Comparison of ENCODE assay signal across 12 mouse cellular contexts in genomic region chr8:84615666-84616485, GRCm38 (mm10). TPM values are rescaled to one million over a fixed set of nuclear protein-coding genes. Genes with fewer than 3 reads are reported as not detected.
A peak's percentile ranks its signal among the peaks of the same experiment; 100 is the strongest.
DNase-seq lines count a peak whose midpoint lies in the region; ATAC-seq and TF ChIP-seq lines count a peak whose summit lies in the region.
"Had no signal": no experiment of that assay in that cellular context is flagged by ENCODE, and none has a peak within 500 bp of the region (broad histone marks: within the 10 kb centered on the region; RNA-seq: fewer than 3 reads in every experiment).

No protein-coding gene starts in this region.

- no peak for DNase-seq in kidney, postnatal 0 days (ENCODE audit: low spot score)
- no peak for DNase-seq in kidney, adult 11 months
- DNase-seq in embryonic facial prominence, embryonic 11.5 days (ENCODE audit: low spot score): no peak
- DNase-seq in limb, embryonic 10.5 days (ENCODE audit: low spot score): no peak
- no peak for DNase-seq in retina, postnatal 1 day
- DNase-seq in spleen, adult 18-20 months: no peak
- no peak for DNase-seq in thymus, postnatal 4 days
- DNase-seq: adrenal gland, adult 2 months; kidney, postnatal 25 days; lung, postnatal 4 days; thymus, postnatal 36 days had no signal

- H3K36me3 ChIP-seq in kidney, postnatal 0 days (ENCODE audit: insufficient read depth, low read length): no peaks in the 10 kb centered on the region
- H3K36me3 ChIP-seq in embryonic facial prominence, embryonic 11.5 days (replicated peaks; ENCODE audit: control insufficient read depth, insufficient read depth, low read depth, low read length): no peaks in the 10 kb centered on the region
- H3K36me3 ChIP-seq in limb, embryonic 10.5 days: no peaks in the 10 kb centered on the region
- 0 out of 2 replicates have a peak, but pooled peaks cover 7% of the 10 kb centered on the region for H3K36me3 ChIP-seq in neural tube, embryonic 14.5 days (ENCODE audit: control insufficient read depth, insufficient read depth, low read length)

- 39% methylated on average over 22 of the region's 22 CpGs for WGBS in kidney, postnatal 0 days
- 20% methylated on average over 22 of the region's 22 CpGs for WGBS in embryonic facial prominence, embryonic 11.5 days
- 21% methylated on average over 22 of the region's 22 CpGs for WGBS in limb, embryonic 10.5 days
- WGBS in neural tube, embryonic 14.5 days: 32% methylated on average over 22 of the region's 22 CpGs

- H3K4me3 ChIP-seq in kidney, postnatal 0 days (replicated peaks; ENCODE audit: low read depth, low read length): no peak overlapping the region
- H3K4me3 ChIP-seq in embryonic facial prominence, embryonic 11.5 days (ENCODE audit: low read depth, low read length): no peak overlapping the region
- H3K4me3 ChIP-seq in limb, embryonic 10.5 days: peak overlapping the region; percentile 23
- no peak overlapping the region for H3K4me3 ChIP-seq in neural tube, embryonic 14.5 days (ENCODE audit: low read depth, low read length)

- no peak overlapping the region for H3K27ac ChIP-seq in kidney, postnatal 0 days
- H3K27ac ChIP-seq in embryonic facial prominence, embryonic 11.5 days (replicated peaks; ENCODE audit: low read depth, low read length): no peak overlapping the region
- peak overlapping the region; percentile 71; the same call in 1 of the 2 replicates for H3K27ac ChIP-seq in limb, embryonic 10.5 days
- H3K27ac ChIP-seq in neural tube, embryonic 14.5 days (ENCODE audit: low read depth, low read length): no peak overlapping the region

- peak; percentile 21; the same call in 1 of the 2 replicates for ATAC-seq in kidney, postnatal 0 days (replicated peaks; ENCODE audit: low FRiP score, low read depth)
- 0 out of 2 replicates have a peak, but pooled peaks have one; percentile 27 for ATAC-seq in embryonic facial prominence, embryonic 11.5 days (replicated peaks; ENCODE audit: insufficient number of reproducible peaks, low FRiP score, low TSS enrichment, low read depth)
- peak; percentile 21; the same call in 1 of the 2 replicates for ATAC-seq in neural tube, embryonic 14.5 days (ENCODE audit: low read depth)

- H3K4me1 ChIP-seq in kidney, postnatal 0 days (replicated peaks; ENCODE audit: insufficient read depth, low read length): no peaks in the 10 kb centered on the region
- H3K4me1 ChIP-seq in embryonic facial prominence, embryonic 11.5 days (ENCODE audit: control insufficient read depth, insufficient read depth, low read length): peaks cover 5% of the 10 kb centered on the region
- peaks cover 26% of the 10 kb centered on the region for H3K4me1 ChIP-seq in limb, embryonic 10.5 days
- 0 out of 2 replicates have a peak, but pooled peaks cover 7% of the 10 kb centered on the region for H3K4me1 ChIP-seq in neural tube, embryonic 14.5 days (ENCODE audit: control insufficient read depth, insufficient read depth, low read length)

- H3K9ac ChIP-seq in kidney, postnatal 0 days (ENCODE audit: low read depth, low read length): no peak overlapping the region
- H3K9ac ChIP-seq in embryonic facial prominence, embryonic 11.5 days (replicated peaks; ENCODE audit: low read length): peak overlapping the region; percentile 29; the same call in 1 of the 2 replicates
- H3K9ac ChIP-seq in neural tube, embryonic 14.5 days (replicated peaks; ENCODE audit: low read depth, low read length): no peak overlapping the region

- no peak for TF ChIP-seq CTCF in kidney, postnatal 0 days (IDR thresholded peaks at IDR 0.05; ENCODE audit: low read depth)

- no peak overlapping the region for H3K4me2 ChIP-seq in kidney, postnatal 0 days (ENCODE audit: low read length)
- H3K4me2 ChIP-seq in embryonic facial prominence, embryonic 11.5 days (ENCODE audit: low read depth, low read length): no peak overlapping the region
- H3K4me2 ChIP-seq in neural tube, embryonic 14.5 days (ENCODE audit: low read depth, low read length): no peak overlapping the region

- H3K9me3 ChIP-seq in kidney, postnatal 0 days (replicated peaks; ENCODE audit: low read length): no peaks in the 10 kb centered on the region
- H3K9me3 ChIP-seq in embryonic facial prominence, embryonic 11.5 days (replicated peaks; ENCODE audit: control insufficient read depth, low read length): no peaks in the 10 kb centered on the region
- no peaks in the 10 kb centered on the region for H3K9me3 ChIP-seq in limb, embryonic 10.5 days (replicated peaks)
- H3K9me3 ChIP-seq in neural tube, embryonic 14.5 days (ENCODE audit: control insufficient read depth, low read length): no peaks in the 10 kb centered on the region

- no peaks in the 10 kb centered on the region for H3K27me3 ChIP-seq in kidney, postnatal 0 days (ENCODE audit: insufficient read depth, low read length)
- H3K27me3 ChIP-seq in embryonic facial prominence, embryonic 11.5 days (ENCODE audit: control insufficient read depth, insufficient read depth, low read length): peaks cover 4% of the 10 kb centered on the region; the same call in 1 of the 2 replicates
- H3K27me3 ChIP-seq in limb, embryonic 10.5 days (ENCODE audit: low read depth, poor library complexity, severe bottlenecking): peaks cover 69% of the 10 kb centered on the region
- H3K27me3 ChIP-seq in neural tube, embryonic 14.5 days (ENCODE audit: control insufficient read depth, insufficient read depth, low read length): no peaks in the 10 kb centered on the region

RNA-seq across cellular contexts. Expression of gene Ier2, which starts 46.8 kb away (rescaled TPM):
- polyA plus RNA-seq in kidney, postnatal 0 days (2015; fragmentation: Nextera tagmentation; extraction: Ambion mirVana): 77.4 and 83.8 TPM in 2 replicates
- 86.9 and 89.6 TPM in 2 replicates for polyA plus RNA-seq in embryonic facial prominence, embryonic 11.5 days (2014; fragmentation: Nextera tagmentation; extraction: Ambion mirVana)
- polyA plus RNA-seq in limb, embryonic 10.5 days (2016; fragmentation: Nextera tagmentation; extraction: Ambion mirVana): 199 and 229 TPM in 2 replicates
- 14.4 and 20.9 TPM in 2 replicates for polyA plus RNA-seq in neural tube, embryonic 14.5 days (2014; fragmentation: Nextera tagmentation; extraction: Ambion mirVana)
